Mouse (Mus musculus) hindbrain, embryonic 14.5 days (tissue): ENCODE data around the gene Pde3a. TPM values are rescaled to one million over a fixed set of nuclear protein-coding genes. Genes with fewer than 3 reads are reported as not detected.
"Not testable (repeated sequence)": the region's sequence is repeated elsewhere in the genome, so short reads cannot be mapped to it uniquely, and the experiment has no call there.

Source experiments
- ATAC-seq: fragments of 200-750 bp; cut with Nextera tagmentation; 2 replicates; pipeline ENCODE4 v1.8.0; 2017; ENCODE audit warnings: moderate number of reproducible peaks, mild to moderate bottlenecking, moderate TSS enrichment, moderate library complexity; ENCODE audit not compliant: low FRiP score
- DNase-seq: peaks from one replicate; pipeline ENCODE4 v3.0.0-alpha.2; 2015; ENCODE audit warnings: low spot score
- H3K27ac ChIP-seq: fragments of 300-500 bp; sonication (generic); 2 replicates; pipeline ENCODE4 v1.5.1; 2014; ENCODE audit warnings: mild to moderate bottlenecking, moderate library complexity
- H3K27me3 ChIP-seq: fragments of 300-500 bp; sonication (generic); 2 replicates; pipeline ENCODE4 v1.6.1; 2014; ENCODE audit warnings: mild to moderate bottlenecking, low read length, mixed read lengths; ENCODE audit not compliant: control insufficient read depth, insufficient read depth
- H3K36me3 ChIP-seq: fragments of 300-500 bp; sonication (generic); replicated peaks from 2 replicates; pipeline ENCODE4 v1.6.1; 2014; ENCODE audit not compliant: control insufficient read depth, insufficient read depth
- H3K4me1 ChIP-seq: fragments of 300-500 bp; sonication (generic); replicated peaks from 2 replicates; pipeline ENCODE4 v1.6.1; 2014; ENCODE audit warnings: antibody characterized with exemption, low read length, mixed read lengths; ENCODE audit not compliant: control insufficient read depth, insufficient read depth
- H3K4me2 ChIP-seq: fragments of 300-500 bp; sonication (generic); replicated peaks from 2 replicates; pipeline ENCODE4 v1.6.1; 2014; ENCODE audit warnings: mild to moderate bottlenecking, moderate library complexity
- H3K4me3 ChIP-seq: fragments of 300-500 bp; sonication (generic); replicated peaks from 2 replicates; pipeline ENCODE4 v1.5.1; 2014; ENCODE audit warnings: mild to moderate bottlenecking, low read length
- H3K9ac ChIP-seq: fragments of 300-500 bp; sonication (generic); 2 replicates; pipeline ENCODE4 v1.6.1; 2014
- H3K9me3 ChIP-seq: fragments of 300-500 bp; sonication (generic); 2 replicates; pipeline ENCODE4 v1.6.1; 2016; ENCODE audit warnings: low read length; ENCODE audit not compliant: control insufficient read depth
- WGBS: fragments of 180-500 bp; shearing (Covaris S2); extraction: QIAGEN DNeasy Blood & Tissue Kit; methylation state at CpG from one replicate; pipeline ENCODE4 v1.1.7; 2014; 5-methylcytosine and 5-hydroxymethylcytosine counted together
- polyA plus RNA-seq: library from polyadenylated mRNA; unstranded; fragments of >200 nt; fragmentation: Nextera tagmentation; extraction: Ambion mirVana; gene quantifications from 2 replicates; pipeline ENCODE4 v1.2.1, GENCODE M21; 2014

Gene Pde3a
- polyA plus RNA-seq, 1 experiment from 2014 or later: 2.7 TPM

GRCm38 (mm10) chr6:141310351-141310750 lies 61.3 kb downstream of the Pde3a start:
- H3K27me3 ChIP-seq: no peaks in the 10 kb centered on the region
- DNase-seq (no peak), ATAC-seq (no peak)
- WGBS: 63% methylated on average over 6 of the region's 6 CpGs
- H3K4me1 ChIP-seq: no peaks in the 10 kb centered on the region
- H3K4me2 ChIP-seq: no peak overlapping the region
- no peaks in the 10 kb centered on the region for H3K36me3 ChIP-seq
- no peak overlapping the region for H3K27ac ChIP-seq
- H3K9ac ChIP-seq: no peak overlapping the region
- no peak overlapping the region for H3K4me3 ChIP-seq
- H3K9me3 ChIP-seq: no peaks in the 10 kb centered on the region

GRCm38 (mm10) chr6:141311615-141312014 lies 62.5 kb downstream of the Pde3a start:
- Histone ChIP-seq H3K36me3 (no peaks in the 10 kb centered on the region), H3K4me3 (no peak overlapping the region), H3K4me2 (no peak overlapping the region), H3K9ac (no peak overlapping the region), H3K9me3 (no peaks in the 10 kb centered on the region), H3K4me1 (no peaks in the 10 kb centered on the region), H3K27ac (no peak overlapping the region), H3K27me3 (no peaks in the 10 kb centered on the region)
- ATAC-seq (no peak), DNase-seq (no peak)
- WGBS: 94% methylated on average over 6 of the region's 6 CpGs

- Histone ChIP-seq H3K27ac (no peak overlapping the region), H3K9ac (no peak overlapping the region), H3K9me3 (no peaks in the 10 kb centered on the region), H3K4me3 (no peak overlapping the region), H3K4me2 (no peak overlapping the region), H3K27me3 (no peaks in the 10 kb centered on the region), H3K4me1 (no peaks in the 10 kb centered on the region), H3K36me3 (no peaks in the 10 kb centered on the region)
- no peak for ATAC-seq
- DNase-seq: no peak
- WGBS: 92% methylated on average over 4 of the region's 4 CpGs
Measured at GRCm38 (mm10) chr6:141313112-141313511, 64.0 kb downstream of the Pde3a start.

GRCm38 (mm10) chr6:141318440-141318839 lies 69.4 kb downstream of the Pde3a start:
- 75% methylated on average over 3 of the region's 3 CpGs for WGBS
- Histone ChIP-seq H3K27ac (no peak overlapping the region), H3K4me1 (no peaks in the 10 kb centered on the region), H3K9ac (no peak overlapping the region), H3K36me3 (no peaks in the 10 kb centered on the region), H3K4me3 (no peak overlapping the region), H3K4me2 (no peak overlapping the region), H3K9me3 (no peaks in the 10 kb centered on the region), H3K27me3 (no peaks in the 10 kb centered on the region)
- no peak for ATAC-seq
- no peak for DNase-seq

- no peak for ATAC-seq
Measured at GRCm38 (mm10) chr6:141321253-141321652, 72.2 kb downstream of the Pde3a start.

GRCm38 (mm10) chr6:141322961-141323360 lies 73.9 kb downstream of the Pde3a start:
- no peak overlapping the region for H3K4me3 ChIP-seq
- no peak overlapping the region for H3K9ac ChIP-seq
- H3K4me1 ChIP-seq: no peaks in the 10 kb centered on the region
- no peaks in the 10 kb centered on the region for H3K27me3 ChIP-seq
- no peak for ATAC-seq
- H3K27ac ChIP-seq: no peak overlapping the region
- no peak overlapping the region for H3K4me2 ChIP-seq
- 69% methylated on average over 4 of the region's 4 CpGs for WGBS
- no peak for DNase-seq
- H3K9me3 ChIP-seq: no peaks in the 10 kb centered on the region
- H3K36me3 ChIP-seq: no peaks in the 10 kb centered on the region

More at GRCm38 (mm10) chr6:141321253-141321652, 72.2 kb downstream of the Pde3a start:
- 92% methylated on average over 3 of the region's 3 CpGs for WGBS
- Histone ChIP-seq H3K4me3 (no peak overlapping the region), H3K9ac (no peak overlapping the region), H3K4me1 (no peaks in the 10 kb centered on the region), H3K27me3 (no peaks in the 10 kb centered on the region), H3K4me2 (no peak overlapping the region), H3K9me3 (no peaks in the 10 kb centered on the region), H3K36me3 (no peaks in the 10 kb centered on the region), H3K27ac (no peak overlapping the region)
- DNase-seq: no peak

- not testable (repeated sequence) for H3K4me1 ChIP-seq, H3K4me2 ChIP-seq, DNase-seq, ATAC-seq, H3K27me3 ChIP-seq, H3K27ac ChIP-seq, H3K36me3 ChIP-seq, H3K4me3 ChIP-seq, H3K9ac ChIP-seq, H3K9me3 ChIP-seq
- 94% methylated on average over 2 of the region's 2 CpGs for whole genome bisulfite sequencing
Measured at GRCm38 (mm10) chr6:141327134-141327533, 78.1 kb downstream of the Pde3a start.

- ATAC-seq (no peak), DNase-seq (no peak)
- H3K4me2 ChIP-seq: no peak overlapping the region
- no peak overlapping the region for H3K4me3 ChIP-seq
- H3K27me3 ChIP-seq: no peaks in the 10 kb centered on the region
- no peaks in the 10 kb centered on the region for H3K36me3 ChIP-seq
- H3K9me3 ChIP-seq: no peaks in the 10 kb centered on the region
- H3K9ac ChIP-seq: no peak overlapping the region
- 82% methylated on average over 3 of the region's 3 CpGs for WGBS
- no peak overlapping the region for H3K27ac ChIP-seq
- H3K4me1 ChIP-seq: no peaks in the 10 kb centered on the region
Measured at GRCm38 (mm10) chr6:141328071-141328470, 79.0 kb downstream of the Pde3a start.

- no peak overlapping the region for H3K4me2 ChIP-seq
- H3K9ac ChIP-seq: no peak overlapping the region
- no peaks in the 10 kb centered on the region for H3K27me3 ChIP-seq
- H3K4me1 ChIP-seq: no peaks in the 10 kb centered on the region
- H3K9me3 ChIP-seq: no peaks in the 10 kb centered on the region
- DNase-seq (no peak), ATAC-seq (no peak)
- no peaks in the 10 kb centered on the region for H3K36me3 ChIP-seq
- H3K4me3 ChIP-seq: no peak overlapping the region
- H3K27ac ChIP-seq: no peak overlapping the region
- 46% methylated on average over 2 of the region's 2 CpGs for WGBS
Measured at GRCm38 (mm10) chr6:141331464-141331863, 82.4 kb downstream of the Pde3a start.

GRCm38 (mm10) chr6:141332613-141333165 lies 83.6 kb downstream of the Pde3a start:
- no peak overlapping the region for H3K4me2 ChIP-seq
- no peaks in the 10 kb centered on the region for H3K27me3 ChIP-seq
- H3K9ac ChIP-seq: no peak overlapping the region
- no peaks in the 10 kb centered on the region for H3K9me3 ChIP-seq
- no peaks in the 10 kb centered on the region for H3K36me3 ChIP-seq
- no peak for DNase-seq
- H3K4me1 ChIP-seq: no peaks in the 10 kb centered on the region
- ATAC-seq: no peak
- H3K27ac ChIP-seq: no peak overlapping the region
- no peak overlapping the region for H3K4me3 ChIP-seq
- 86% methylated on average over 4 of the region's 4 CpGs for WGBS
